Mouse (Mus musculus) forebrain, postnatal 0 days (tissue): ENCODE measurements around the gene Pla2g6. TPM values are rescaled to one million over a fixed set of nuclear protein-coding genes. Genes with fewer than 3 reads are reported as not detected.

Source experiments
- ATAC-seq: fragments of 200-750 bp; cut with Nextera tagmentation; 2 replicates; pipeline ENCODE4 v1.8.0; 2017; ENCODE audit warnings: mild to moderate bottlenecking, moderate library complexity
- DNase-seq: peaks from one replicate; pipeline ENCODE4 v3.0.0-alpha.2; 2015
- H3K27ac ChIP-seq: fragments of 300-500 bp; sonication (generic); 2 replicates; pipeline ENCODE4 v1.5.1; 2014; ENCODE audit warnings: low read depth, mild to moderate bottlenecking, antibody characterized with exemption, low read length, moderate library complexity, mixed read lengths
- H3K27me3 ChIP-seq: fragments of 300-500 bp; sonication (generic); 2 replicates; pipeline ENCODE4 v1.6.1; 2014; ENCODE audit warnings: mild to moderate bottlenecking, low read length, mixed read lengths; ENCODE audit not compliant: insufficient read depth
- H3K36me3 ChIP-seq: fragments of 300-500 bp; sonication (generic); 2 replicates; pipeline ENCODE4 v1.6.1; 2014; ENCODE audit warnings: mild to moderate bottlenecking, moderate library complexity; ENCODE audit not compliant: insufficient read depth
- H3K4me1 ChIP-seq: fragments of 300-500 bp; sonication (generic); 2 replicates; pipeline ENCODE4 v1.6.1; 2014; ENCODE audit warnings: antibody characterized with exemption; ENCODE audit not compliant: insufficient read depth
- H3K4me2 ChIP-seq: fragments of 300-500 bp; sonication (generic); 2 replicates; pipeline ENCODE4 v1.6.1; 2014; ENCODE audit warnings: low read depth, mild to moderate bottlenecking, moderate library complexity
- H3K4me3 ChIP-seq: fragments of 300-500 bp; sonication (generic); 2 replicates; pipeline ENCODE4 v1.5.1; 2014; ENCODE audit warnings: low read depth, low read length, mixed read lengths
- H3K9ac ChIP-seq: fragments of 300-500 bp; sonication (generic); 2 replicates; pipeline ENCODE4 v1.6.1; 2014; ENCODE audit warnings: mild to moderate bottlenecking
- H3K9me3 ChIP-seq: fragments of 300-500 bp; sonication (generic); 2 replicates; pipeline ENCODE4 v1.6.1; 2016; ENCODE audit warnings: low read length
- CTCF ChIP-seq: sonication (generic); IDR thresholded peaks from 2 replicates; pipeline ENCODE4 v1.5.1; 2016; ENCODE audit warnings: antibody characterized with exemption, control low read depth, low read depth
- WGBS: fragments of 180-500 bp; shearing (Covaris S2); extraction: QIAGEN DNeasy Blood & Tissue Kit; methylation state at CpG from one replicate; pipeline ENCODE4 v1.1.7; 2014; 5-methylcytosine and 5-hydroxymethylcytosine counted together
- polyA plus RNA-seq: library from polyadenylated mRNA; unstranded; fragments of >200 nt; fragmentation: Nextera tagmentation; extraction: Ambion mirVana; gene quantifications from 2 replicates; pipeline ENCODE4 v1.2.1, GENCODE M21; 2015
- total RNA-seq: library from RNA; depleted of rRNA; stranded (reverse); fragments of >200 nt; gene quantifications from 2 replicates; pipeline ENCODE4 v1.2.3, GENCODE M21; 2014

The Pla2g6 gene
- total and polyA plus RNA-seq, 2 experiments from 2014 or later: 15.2 to 31.1 TPM

GRCm38 (mm10) chr15:79351331-79351767, 23.2 kb upstream of the Pla2g6 start:
- WGBS: 26% methylated on average over 15 of the region's 15 CpGs
- H3K9ac ChIP-seq: no peak overlapping the region
- no peak overlapping the region for H3K27ac ChIP-seq
- H3K27me3 ChIP-seq: no peaks in the 10 kb centered on the region
- no peak overlapping the region for H3K4me3 ChIP-seq
- ATAC-seq: no peak
- DNase-seq: no peak
- no peak for TF ChIP-seq CTCF
- H3K9me3 ChIP-seq: no peaks in the 10 kb centered on the region
- no peaks in the 10 kb centered on the region for H3K36me3 ChIP-seq
- no peak overlapping the region for H3K4me2 ChIP-seq
- no peaks in the 10 kb centered on the region for H3K4me1 ChIP-seq

- no peaks in the 10 kb centered on the region for H3K9me3 ChIP-seq
- H3K9ac ChIP-seq: no peak overlapping the region
- DNase-seq (no peak), ATAC-seq (no peak)
- no peak overlapping the region for H3K4me3 ChIP-seq
- H3K4me1 ChIP-seq: no peaks in the 10 kb centered on the region
- no peaks in the 10 kb centered on the region for H3K27me3 ChIP-seq
- no peak overlapping the region for H3K4me2 ChIP-seq
- no peak overlapping the region for H3K27ac ChIP-seq
- TF ChIP-seq CTCF: no peak
- no peaks in the 10 kb centered on the region for H3K36me3 ChIP-seq
- WGBS: 94% methylated on average over 4 of the region's 4 CpGs
Observed at GRCm38 (mm10) chr15:79350866-79351265, 22.7 kb upstream of the Pla2g6 start.

GRCm38 (mm10) chr15:79348651-79349050, 20.5 kb upstream of the Pla2g6 start:
- TF ChIP-seq CTCF: no peak
- no peak for ATAC-seq
- no peaks in the 10 kb centered on the region for H3K4me1 ChIP-seq
- 69% methylated on average over 8 of the region's 8 CpGs for WGBS
- H3K27me3 ChIP-seq: no peaks in the 10 kb centered on the region
- H3K9ac ChIP-seq: peak overlapping the region; percentile 64; the same call in 1 of the 2 replicates
- no peaks in the 10 kb centered on the region for H3K9me3 ChIP-seq
- no peak for DNase-seq
- no peak overlapping the region for H3K27ac ChIP-seq
- no peaks in the 10 kb centered on the region for H3K36me3 ChIP-seq
- H3K4me2 ChIP-seq: peak overlapping the region; percentile 96
- H3K4me3 ChIP-seq: peak overlapping the region; percentile 77; the same call in 1 of the 2 replicates

GRCm38 (mm10) chr15:79347845-79348506, 19.8 kb upstream of the Pla2g6 start:
- no peaks in the 10 kb centered on the region for H3K4me1 ChIP-seq
- peak overlapping the region; percentile 69; the same call in 1 of the 2 replicates for H3K27ac ChIP-seq
- peak overlapping the region; percentile 64 for H3K9ac ChIP-seq
- WGBS: 2% methylated on average over 45 of the region's 46 CpGs
- peak; percentile 75 for DNase-seq
- TF ChIP-seq CTCF: peak; percentile 38
- no peaks in the 10 kb centered on the region for H3K9me3 ChIP-seq
- peak overlapping the region; percentile 96 for H3K4me2 ChIP-seq
- H3K4me3 ChIP-seq: peak overlapping the region; percentile 77
- H3K36me3 ChIP-seq: no peaks in the 10 kb centered on the region
- H3K27me3 ChIP-seq: no peaks in the 10 kb centered on the region
- ATAC-seq: peak; percentile 71

- Histone ChIP-seq H3K27me3 (no peaks in the 10 kb centered on the region), H3K4me3 (peak overlapping the region; percentile 77), H3K9ac (peak overlapping the region; percentile 64), H3K36me3 (no peaks in the 10 kb centered on the region), H3K4me1 (no peaks in the 10 kb centered on the region), H3K9me3 (no peaks in the 10 kb centered on the region), H3K27ac (peak overlapping the region; percentile 69; the same call in 1 of the 2 replicates), H3K4me2 (peak overlapping the region; percentile 96)
- no peak for TF ChIP-seq CTCF
- peak; percentile 96 for DNase-seq
- ATAC-seq: peak; percentile 95
- under 1% methylated on average over 61 of the region's 61 CpGs for WGBS
Observed at GRCm38 (mm10) chr15:79347165-79347844, 19.1 kb upstream of the Pla2g6 start.

- H3K27ac ChIP-seq: peak within 1 kb of the TSS; percentile 69; the same call in 1 of the 2 replicates
- peak within 1 kb of the TSS; percentile 96 for H3K4me2 ChIP-seq
- H3K4me3 ChIP-seq: peak within 1 kb of the TSS; percentile 77
- H3K9me3 ChIP-seq: no peaks in the 10 kb centered on the region
- H3K4me1 ChIP-seq: no peaks in the 10 kb centered on the region
- peak within 1 kb of the TSS; percentile 64 for H3K9ac ChIP-seq
- H3K27me3 ChIP-seq: no peaks in the 10 kb centered on the region
- DNase-seq: no peak
- TF ChIP-seq CTCF: 0 out of 2 replicates have a peak, but pooled peaks have one; percentile 10
- 50% methylated on average over 8 of the region's 8 CpGs for WGBS
- no peak for ATAC-seq
- no peaks in the 10 kb centered on the region for H3K36me3 ChIP-seq
Observed at GRCm38 (mm10) chr15:79346051-79346793, 18.0 kb upstream of the Pla2g6 start, which contains the start of gene Maff. Maff (plus strand) TSS chr15:79346621.
